Mouse (Mus musculus) 416B (cell line): Measurements from ENCODE around the gene Tradd.
A peak's percentile ranks its signal among the peaks of the same experiment; 100 is the strongest.
"Not testable (repeated sequence)": the region's sequence is repeated elsewhere in the genome, so short reads cannot be mapped to it uniquely, and the experiment has no call there.

ENCODE experiments used
- DNase-seq: peaks from one replicate; pipeline ENCODE4 v3.0.0; 2011; ENCODE audit warnings: low read depth

Tradd gene

DNA sequence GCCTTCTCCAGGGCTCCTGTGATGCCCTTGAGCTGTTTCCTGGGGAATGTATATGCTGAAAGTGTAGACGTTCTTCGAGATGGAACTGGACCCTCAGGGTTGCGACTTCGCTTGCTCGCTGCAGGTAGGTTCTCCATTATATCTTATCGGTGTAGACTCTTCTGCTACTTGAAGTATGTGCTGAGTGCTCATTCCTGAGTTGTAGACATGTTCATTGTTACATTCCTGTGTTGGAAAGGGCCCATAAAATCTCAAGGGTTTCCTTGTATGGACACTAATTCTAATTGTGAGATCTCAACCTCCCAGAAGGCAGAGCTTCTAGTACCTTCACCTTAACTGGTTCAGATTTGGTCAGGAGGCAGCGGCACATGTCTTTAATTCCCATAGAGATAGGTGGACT is 23.4 kb downstream of the Tradd start:
- no peak for DNase-seq

DNA sequence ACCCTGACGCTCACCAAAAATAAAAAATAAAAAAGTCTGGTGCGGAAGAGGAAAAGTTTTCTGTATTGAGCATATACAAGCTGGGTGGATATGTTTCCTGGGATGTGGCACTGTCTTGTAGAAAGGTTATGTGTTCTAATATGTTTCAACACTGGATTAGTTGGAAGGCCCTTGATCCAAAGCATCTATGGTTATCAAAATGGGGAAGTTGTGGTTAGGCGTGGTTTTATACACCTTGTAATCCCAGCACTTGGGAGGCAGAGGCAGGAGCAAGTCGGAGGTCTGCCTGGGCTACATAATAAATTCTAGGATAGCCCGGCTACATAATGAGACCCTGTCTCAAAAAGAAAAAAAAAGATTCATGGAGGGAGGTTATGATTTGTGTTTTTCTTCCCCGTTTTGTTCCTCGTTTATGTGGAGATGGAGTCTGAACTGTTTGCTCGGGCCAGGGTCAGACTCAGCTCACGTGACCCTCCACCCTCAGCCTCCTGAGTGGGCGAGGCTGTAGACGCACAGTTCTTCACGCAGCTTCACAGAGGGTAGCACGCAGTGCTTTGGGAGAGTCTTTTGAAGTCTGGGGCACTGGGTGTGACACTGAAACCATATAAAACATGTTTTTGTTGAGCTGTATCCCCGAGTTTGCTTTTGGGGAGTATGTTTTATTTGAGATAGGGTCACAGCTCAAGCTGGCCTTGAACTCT is 26.8 kb downstream of the Tradd start:
- peak; percentile 41 for DNase-seq

DNA sequence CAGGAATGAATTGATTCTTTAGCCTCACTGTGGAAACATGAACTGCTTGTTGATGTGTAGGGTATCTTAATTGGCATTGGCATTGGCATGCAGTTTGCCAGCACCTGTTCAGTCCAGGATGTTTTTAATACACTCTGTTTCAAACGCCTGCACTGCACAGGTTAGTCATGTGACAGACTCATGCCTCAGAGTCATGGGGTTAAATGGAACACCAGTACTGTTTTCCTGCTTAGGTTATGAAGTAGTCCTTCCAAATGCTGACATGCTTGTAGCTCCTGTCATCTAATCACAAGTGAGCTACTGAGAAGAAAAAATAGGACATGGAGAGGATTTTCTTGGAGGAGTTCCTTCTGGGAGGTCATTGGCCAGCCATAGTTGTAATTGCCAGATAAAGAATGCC is 29.2 kb downstream of the Tradd start:
- DNase-seq = no peak

DNA sequence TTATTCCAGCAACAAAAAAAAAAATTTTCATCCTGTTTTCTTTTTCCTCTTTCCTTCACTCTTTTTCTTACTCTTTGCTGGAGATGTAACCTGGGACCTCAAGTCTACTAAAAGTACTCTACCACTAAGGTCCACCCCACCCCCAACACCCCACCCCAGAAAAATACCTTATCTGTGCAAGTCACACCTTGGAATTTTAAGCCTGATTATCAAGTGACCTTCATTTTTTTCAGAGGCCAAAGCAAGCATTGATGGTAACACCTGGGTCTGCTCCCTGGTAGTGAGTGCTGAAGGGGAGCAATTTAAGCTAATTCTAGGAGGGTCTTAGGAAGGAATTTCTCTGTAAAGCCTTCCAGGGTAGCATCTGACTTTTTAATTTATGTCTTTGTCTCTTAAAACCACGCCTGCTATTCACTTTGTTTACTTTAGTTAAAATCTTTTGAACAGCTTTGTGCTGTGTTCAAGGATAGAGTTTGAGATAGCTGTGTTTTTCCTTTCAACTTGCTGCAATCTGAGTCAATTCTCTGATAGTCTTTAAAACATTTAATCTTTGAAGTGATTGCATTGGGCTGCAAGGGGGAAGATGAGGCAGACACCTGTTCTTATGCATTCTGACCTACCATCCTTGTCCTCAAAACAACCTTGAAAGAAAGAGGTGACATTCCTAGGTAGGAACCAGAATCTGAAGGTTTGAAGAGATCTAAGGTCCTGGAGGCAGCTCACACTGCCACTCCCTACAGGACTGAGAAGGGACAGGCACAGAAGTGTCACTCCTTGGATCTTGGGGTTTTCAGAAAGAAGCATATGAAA is 31.1 kb downstream of the Tradd start:
- DNase-seq = no peak

DNA sequence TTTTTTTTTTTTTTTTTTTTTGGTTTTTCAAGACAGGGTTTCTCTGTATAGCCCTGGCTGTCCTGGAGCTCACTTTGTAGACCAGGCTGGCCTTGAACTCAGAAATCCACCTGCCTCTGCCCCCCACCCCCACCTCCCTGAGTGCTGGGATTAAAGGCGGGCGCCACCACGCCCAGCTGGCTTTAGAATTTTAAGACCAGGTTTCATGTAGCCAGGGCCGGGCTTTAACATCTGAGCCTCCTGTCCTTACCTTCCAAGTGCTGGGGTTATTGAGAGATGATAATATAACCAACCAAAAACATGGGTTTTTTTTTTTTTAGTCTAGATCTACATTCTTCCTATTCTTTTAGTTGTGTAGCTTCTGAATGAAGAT is 32.1 kb downstream of the Tradd start:
- not testable (repeated sequence) for DNase-seq

DNA sequence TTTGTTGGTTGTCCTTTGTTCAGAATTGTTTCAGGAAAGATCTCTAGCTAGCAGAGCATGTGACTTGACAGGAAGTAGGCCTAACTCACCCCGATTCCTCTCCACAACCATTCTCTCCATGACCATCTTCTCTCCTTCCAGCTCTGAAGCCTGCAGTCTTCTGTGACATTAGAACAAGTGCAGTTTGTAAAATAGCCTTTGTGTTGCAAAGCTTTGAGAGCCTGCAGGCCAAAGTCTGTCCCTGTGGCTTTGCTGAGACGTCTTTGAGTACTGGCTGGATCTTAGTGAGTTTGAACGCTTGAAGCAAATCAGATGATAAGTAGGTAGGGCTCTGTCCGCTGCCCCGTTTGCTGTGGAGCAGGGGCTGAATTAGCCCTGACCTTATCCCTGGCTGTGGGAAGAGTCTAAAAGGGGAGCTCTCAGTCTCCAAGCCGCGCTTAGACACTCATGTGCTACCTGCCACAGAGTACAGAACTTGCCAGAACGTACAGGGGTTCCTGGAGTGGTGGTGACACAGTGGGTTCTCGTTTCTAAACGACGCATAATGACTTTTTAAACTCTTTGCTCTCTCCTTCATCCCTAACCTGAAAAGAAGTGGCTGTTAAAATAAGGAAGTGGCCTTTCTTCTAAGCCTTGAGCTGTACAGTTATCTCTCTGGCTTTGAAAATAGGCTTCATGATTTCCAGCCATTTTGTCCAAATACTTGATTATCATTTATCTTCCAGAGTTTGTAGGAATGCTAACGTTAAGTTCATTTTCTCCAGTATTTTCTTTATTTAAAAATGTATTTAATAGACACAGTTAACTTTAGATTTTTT is 32.7 kb downstream of the Tradd start:
- no peak for DNase-seq

DNA sequence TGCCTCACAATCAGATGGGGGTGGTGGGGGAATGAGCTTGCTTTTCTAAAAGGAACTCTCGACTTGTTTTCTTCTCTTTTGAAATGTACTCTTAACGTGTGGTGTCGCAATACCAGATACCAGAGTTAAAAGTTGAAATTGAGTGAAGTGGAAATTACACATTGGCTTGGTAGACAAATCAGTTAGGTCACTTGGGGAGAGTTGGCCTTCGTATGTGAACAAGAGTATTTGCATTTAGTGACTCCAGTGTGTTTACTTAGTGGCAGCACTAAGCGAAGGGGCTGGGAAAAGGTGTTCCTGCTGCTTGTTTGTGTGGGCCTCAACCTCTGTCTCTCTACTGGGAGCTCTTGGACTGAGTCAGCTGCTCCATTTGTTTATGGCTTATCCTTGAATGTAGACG is 38.5 kb downstream of the Tradd start:
- DNase-seq = peak; percentile 73

DNA sequence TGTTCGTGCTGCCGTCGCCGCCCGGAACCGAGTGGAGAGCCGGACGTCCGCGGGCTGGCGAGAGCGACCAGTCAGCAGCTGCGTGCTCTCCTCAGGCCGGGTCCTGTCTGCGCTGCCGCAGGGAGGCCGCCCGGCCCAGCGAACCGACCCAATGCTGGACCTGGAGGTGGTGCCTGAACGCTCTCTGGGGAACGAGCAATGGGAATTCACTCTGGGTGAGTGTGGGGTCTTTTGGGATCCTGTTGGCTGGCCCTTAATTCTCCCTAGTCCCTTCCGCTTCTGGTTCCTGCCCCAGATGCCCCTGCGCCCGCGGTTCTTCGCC is 39.2 kb downstream of the Tradd start:
- no peak for DNase-seq

DNA sequence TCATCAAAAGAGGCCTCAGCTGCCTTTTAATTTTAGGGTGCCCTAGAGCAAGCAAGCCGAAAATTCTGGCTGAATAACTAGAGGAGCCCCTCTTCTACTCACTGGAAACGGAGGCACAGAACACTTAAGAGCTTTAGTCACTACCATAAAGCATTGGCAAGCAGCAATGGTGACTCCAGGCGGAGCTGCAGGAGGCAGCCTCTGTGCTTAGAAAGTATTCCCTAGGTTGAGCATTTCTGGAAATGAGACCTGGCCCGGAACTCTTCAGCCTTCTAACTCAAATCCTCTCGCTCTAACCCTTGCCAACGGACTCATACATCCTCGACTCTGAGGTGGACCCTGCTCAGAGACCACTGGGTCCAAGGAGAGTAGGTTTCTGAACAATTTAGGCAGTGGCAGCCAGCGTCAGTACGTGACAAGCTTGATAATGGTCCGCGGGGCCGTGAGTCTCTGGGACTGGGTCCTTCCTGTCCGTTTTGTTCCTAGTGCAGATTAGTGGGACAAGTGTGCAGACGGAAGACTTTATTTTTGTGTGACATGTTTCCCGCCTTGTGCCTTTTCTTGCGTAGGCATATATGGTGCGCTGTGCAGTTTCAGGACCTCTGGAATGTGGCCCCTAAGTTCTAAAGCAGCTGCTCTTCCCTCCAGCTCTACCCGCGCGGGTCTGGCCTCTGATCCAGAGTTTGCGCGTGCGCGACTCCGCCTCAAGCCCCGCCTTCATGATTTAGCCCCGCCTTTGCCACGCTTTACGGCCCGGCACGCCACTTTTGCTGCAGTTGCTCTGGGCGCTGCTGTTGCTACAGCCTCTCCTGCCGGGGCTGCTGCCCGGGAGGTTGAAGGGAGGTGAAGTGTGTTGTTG is 39.8 kb downstream of the Tradd start, which contains the start of gene D230025D16Rik:
TSS of gene D230025D16Rik (plus strand) at position 733 of the 859 bp plus-strand sequence.
- peak; percentile 96 for DNase-seq

DNA sequence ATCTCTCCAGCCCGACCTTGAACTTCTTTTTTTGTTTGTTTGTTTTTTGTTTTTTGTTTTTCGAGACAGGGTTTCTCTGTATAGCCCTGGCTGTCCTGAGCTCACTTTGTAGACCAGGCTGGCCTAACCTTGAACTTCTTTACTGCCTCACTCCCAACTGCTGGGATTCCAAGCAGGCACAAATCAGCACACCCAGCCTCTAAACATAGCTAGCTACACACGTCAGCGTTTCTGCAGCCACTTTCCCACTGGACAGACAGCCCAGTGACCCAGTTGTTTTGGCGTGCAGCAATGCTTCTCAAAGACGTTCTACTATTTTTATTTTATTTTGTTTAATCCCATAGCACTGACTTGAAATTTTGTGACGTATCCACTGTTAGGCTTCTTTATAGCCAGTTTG is 40.6 kb downstream of the Tradd start:
- no peak for DNase-seq

DNA sequence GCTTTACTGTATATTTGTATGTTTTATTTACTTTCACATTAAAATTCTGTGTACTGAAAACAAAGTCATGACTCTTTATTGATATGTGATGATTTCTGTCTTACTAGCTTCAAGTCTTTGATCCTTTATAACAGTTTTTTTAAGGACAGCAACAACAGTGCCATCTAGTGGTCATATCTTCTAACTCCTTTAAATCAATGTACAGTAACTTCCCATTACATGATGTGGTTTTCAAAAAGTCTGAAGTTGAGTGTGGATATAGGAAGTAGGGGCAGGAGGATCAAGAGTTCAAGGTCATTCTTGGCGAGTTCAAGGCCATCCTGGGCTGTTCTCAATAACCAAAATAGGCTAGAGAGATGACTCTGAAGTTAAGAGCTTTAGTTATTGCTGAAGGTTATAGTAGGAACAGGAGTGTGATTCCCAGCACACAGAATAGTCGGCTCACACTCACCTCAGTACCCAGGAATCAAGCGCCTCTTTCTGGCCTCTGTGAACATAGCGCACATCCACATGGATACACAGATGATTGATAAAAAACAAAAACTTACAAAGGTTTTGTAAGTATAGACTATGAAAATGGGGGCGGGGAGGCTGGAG is 46.4 kb downstream of the Tradd start:
- DNase-seq = peak; percentile 77

DNA sequence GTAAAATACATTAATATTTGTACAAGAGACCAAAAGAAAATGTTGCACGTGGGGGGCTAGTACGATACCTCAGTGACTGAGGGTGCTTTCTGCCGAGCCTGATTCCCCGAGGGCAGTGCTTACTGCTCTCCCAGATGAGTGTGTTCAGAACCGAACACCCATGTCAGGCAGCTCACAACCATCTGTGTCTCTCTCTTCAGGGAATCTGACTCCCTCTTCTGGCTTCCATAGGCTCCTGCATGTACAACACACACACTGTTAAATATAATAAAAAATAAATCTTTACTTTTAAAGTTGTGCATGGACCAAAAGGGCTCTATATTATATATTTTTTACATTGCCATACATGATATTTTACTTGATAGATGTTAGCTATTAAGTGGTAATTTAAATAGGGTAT is 50.3 kb downstream of the Tradd start:
- DNase-seq = peak; percentile 39

DNA sequence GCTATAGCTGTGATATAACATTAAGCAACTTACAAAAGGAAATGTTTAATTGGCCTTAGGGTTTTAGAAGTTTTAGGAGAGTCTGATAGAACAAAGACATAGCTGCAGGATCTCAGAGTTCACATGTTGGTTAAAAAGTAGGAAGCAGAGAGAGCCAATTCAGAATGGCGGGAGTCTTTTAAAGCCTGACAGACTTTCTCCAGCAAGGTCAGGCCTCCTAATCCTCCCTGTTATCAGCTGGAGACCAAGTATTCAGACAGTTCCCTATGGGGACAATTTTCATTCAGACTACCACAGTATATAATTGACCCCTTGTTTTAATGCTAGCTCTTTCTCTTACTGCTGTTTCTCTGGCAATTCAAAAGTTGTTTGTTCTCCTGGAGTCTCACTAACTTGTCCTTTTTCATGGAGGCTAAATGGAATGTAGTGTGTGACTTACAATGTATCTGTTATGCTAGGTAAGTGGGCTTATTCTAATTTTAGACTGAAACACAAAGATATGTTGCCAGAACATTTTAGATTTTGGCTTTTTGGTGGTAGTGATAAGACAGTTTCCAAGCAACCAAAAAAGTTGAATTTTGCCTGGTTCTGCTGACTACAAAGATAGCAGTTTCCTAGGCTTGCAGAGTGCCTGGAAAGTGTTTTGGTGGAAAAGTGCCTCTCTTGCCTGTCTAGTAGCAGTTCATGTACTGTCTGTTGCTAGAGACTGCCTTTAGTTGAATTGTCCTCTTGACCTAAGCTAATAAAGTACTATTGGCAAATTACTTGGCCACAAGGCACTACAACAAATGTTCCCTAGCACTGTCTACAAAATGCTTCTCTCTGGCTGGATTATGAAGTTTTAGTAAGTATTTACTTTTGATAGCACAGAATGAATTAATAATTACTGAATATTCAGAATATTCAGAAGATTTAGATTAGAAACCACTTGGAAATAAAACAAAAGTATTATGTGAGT is 55.0 kb downstream of the Tradd start:
- DNase-seq = no peak
